Mouse (Mus musculus): ENCODE measurements around the gene Cped1. TPM values are rescaled to one million over a fixed set of nuclear protein-coding genes. Genes with fewer than 3 reads are reported as not detected.

Gene Cped1
- polyA plus RNA-seq, 1 experiment from 2014 or later, result 23.0 TPM

DNA sequence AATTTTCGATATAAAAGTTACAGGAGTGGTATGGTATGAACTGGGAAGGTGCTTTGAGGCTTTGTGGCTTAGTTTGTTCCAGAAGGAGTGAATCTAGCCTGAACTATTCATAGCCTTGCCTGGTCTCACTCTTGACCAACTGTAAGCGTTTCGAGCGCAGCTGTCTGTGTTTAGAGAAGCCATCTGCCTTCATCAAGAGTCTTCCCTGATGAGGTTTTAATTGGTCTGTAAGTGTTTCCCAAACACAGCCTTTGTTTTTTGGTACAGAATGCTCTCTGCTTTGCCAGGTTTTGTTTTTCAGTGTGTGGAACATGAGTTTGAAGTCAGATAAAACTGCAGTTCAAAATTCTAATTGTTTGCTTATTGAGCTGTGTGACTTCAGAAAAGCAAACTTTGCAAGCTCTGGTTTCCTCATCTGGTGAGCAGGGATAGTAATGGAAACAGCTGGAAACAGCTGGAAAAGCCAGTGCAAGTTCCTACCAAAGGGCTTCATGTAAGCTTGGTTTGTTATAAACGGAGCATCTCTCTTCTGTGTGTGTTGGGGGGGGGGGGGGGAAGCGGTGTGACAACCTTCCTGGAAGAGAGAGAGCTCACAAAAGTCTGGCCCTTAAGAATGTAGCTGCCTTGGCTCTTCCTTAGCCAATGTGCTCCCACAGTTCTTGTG lies 221.0 kb downstream of the Cped1 start:
- H3K4me2 ChIP-seq (ENCODE audit: low read length), result no peak overlapping the region
- H3K36me3 ChIP-seq (ENCODE audit: insufficient read depth, low read length), result no peaks in the 10 kb centered on the region
- H3K4me1 ChIP-seq (replicated peaks; ENCODE audit: insufficient read depth, low read length), result no peaks in the 10 kb centered on the region; the same call in 1 of the 2 replicates
- no peak for DNase-seq (ENCODE audit: low spot score)
- H3K27ac ChIP-seq, result no peak overlapping the region
- TF ChIP-seq CTCF (IDR thresholded peaks at IDR 0.05; ENCODE audit: low read depth), result no peak
- ATAC-seq (replicated peaks; ENCODE audit: low FRiP score, low read depth), result no peak
- H3K9me3 ChIP-seq (replicated peaks; ENCODE audit: low read length), result no peaks in the 10 kb centered on the region
- H3K9ac ChIP-seq (ENCODE audit: low read depth, low read length), result no peak overlapping the region
- no peaks in the 10 kb centered on the region for H3K27me3 ChIP-seq (ENCODE audit: insufficient read depth, low read length)
- no peak overlapping the region for H3K4me3 ChIP-seq (replicated peaks; ENCODE audit: low read depth, low read length)
- 71% methylated on average over 5 of the region's 6 CpGs for WGBS

DNA sequence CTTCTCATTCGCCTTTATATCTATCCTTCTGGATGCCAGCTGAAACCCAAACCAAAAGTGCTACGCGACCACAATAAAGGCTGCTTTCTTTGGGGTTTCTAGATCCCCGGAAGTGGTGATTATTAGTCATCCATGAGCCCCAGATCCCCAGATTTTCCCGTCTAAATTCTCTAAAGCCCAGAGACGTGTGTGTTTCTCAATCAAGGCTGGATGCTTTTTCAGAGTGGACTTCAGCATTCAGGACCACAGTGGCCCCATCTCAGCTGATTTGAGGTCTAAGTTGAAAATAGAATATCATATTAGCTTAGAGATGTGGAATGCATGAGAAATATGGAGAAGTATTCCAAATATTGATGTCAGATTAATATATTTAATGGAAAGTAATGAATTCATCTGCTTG lies 226.4 kb downstream of the Cped1 start:
- TF ChIP-seq CTCF (IDR thresholded peaks at IDR 0.05; ENCODE audit: low read depth), result no peak
- no peaks in the 10 kb centered on the region for H3K27me3 ChIP-seq (ENCODE audit: insufficient read depth, low read length)
- H3K4me3 ChIP-seq (replicated peaks; ENCODE audit: low read depth, low read length), result no peak overlapping the region
- H3K9me3 ChIP-seq (replicated peaks; ENCODE audit: low read length), result no peaks in the 10 kb centered on the region
- H3K36me3 ChIP-seq (ENCODE audit: insufficient read depth, low read length), result no peaks in the 10 kb centered on the region
- DNase-seq (ENCODE audit: low spot score) (no peak), ATAC-seq (replicated peaks; ENCODE audit: low FRiP score, low read depth) (no peak)
- no peak overlapping the region for H3K9ac ChIP-seq (ENCODE audit: low read depth, low read length)
- H3K4me1 ChIP-seq (replicated peaks; ENCODE audit: insufficient read depth, low read length), result no peaks in the 10 kb centered on the region
- no peak overlapping the region for H3K27ac ChIP-seq
- no peak overlapping the region for H3K4me2 ChIP-seq (ENCODE audit: low read length)
- 85% methylated on average over 6 of the region's 6 CpGs for WGBS

DNA sequence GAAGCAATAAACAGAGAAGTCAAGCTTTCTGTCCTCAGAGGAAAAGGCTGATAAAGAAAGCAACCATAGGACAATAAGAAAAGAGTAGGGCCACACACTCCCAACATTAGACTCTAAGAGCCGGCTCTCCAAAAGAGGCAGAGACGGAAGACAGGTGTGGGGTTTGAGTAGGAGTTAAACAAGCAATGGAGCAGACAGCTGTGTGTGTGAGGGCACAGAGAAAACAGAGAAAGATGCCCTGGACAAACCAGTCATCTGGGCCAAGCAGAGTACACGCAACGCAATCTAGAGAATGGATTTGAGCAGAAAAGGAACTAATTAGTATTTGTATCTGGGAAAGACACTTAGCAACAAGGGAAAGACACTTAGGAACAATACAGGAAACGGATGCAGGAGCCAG lies 227.5 kb downstream of the Cped1 start:
- H3K4me2 ChIP-seq (ENCODE audit: low read length), result no peak overlapping the region
- ATAC-seq (replicated peaks; ENCODE audit: low FRiP score, low read depth), result no peak
- no peak overlapping the region for H3K27ac ChIP-seq
- H3K4me1 ChIP-seq (replicated peaks; ENCODE audit: insufficient read depth, low read length), result no peaks in the 10 kb centered on the region
- H3K36me3 ChIP-seq (ENCODE audit: insufficient read depth, low read length), result no peaks in the 10 kb centered on the region
- H3K27me3 ChIP-seq (ENCODE audit: insufficient read depth, low read length), result no peaks in the 10 kb centered on the region
- WGBS, result 88% methylated on average over 5 of the region's 5 CpGs
- DNase-seq (ENCODE audit: low spot score), result no peak
- H3K9me3 ChIP-seq (replicated peaks; ENCODE audit: low read length), result no peaks in the 10 kb centered on the region
- no peak overlapping the region for H3K9ac ChIP-seq (ENCODE audit: low read depth, low read length)
- H3K4me3 ChIP-seq (replicated peaks; ENCODE audit: low read depth, low read length), result no peak overlapping the region
- no peak for TF ChIP-seq CTCF (IDR thresholded peaks at IDR 0.05; ENCODE audit: low read depth)

DNA sequence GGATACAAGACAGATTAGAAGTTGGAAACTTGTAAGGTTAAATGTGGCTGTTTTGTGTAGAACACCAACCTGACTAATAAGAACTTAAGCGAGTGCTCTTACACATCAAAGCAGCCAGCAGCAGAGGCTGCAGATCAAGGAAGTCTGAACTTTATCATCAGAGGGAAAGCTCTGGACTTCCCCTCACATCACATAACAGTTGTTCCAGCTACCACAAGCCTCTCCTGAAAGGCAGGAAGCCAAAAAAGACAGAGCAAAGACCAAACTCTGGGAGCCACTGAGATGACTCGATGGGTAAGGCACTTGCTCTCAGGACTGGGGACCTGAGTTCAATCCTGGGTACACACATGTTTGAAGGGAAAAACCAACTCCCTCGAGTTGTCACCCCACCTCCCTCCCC lies 228.1 kb downstream of the Cped1 start:
- DNase-seq (ENCODE audit: low spot score), result no peak
- no peaks in the 10 kb centered on the region for H3K9me3 ChIP-seq (replicated peaks; ENCODE audit: low read length)
- 68% methylated on average over 3 of the region's 3 CpGs for WGBS
- no peak for TF ChIP-seq CTCF (IDR thresholded peaks at IDR 0.05; ENCODE audit: low read depth)
- H3K4me3 ChIP-seq (replicated peaks; ENCODE audit: low read depth, low read length), result no peak overlapping the region
- no peaks in the 10 kb centered on the region for H3K27me3 ChIP-seq (ENCODE audit: insufficient read depth, low read length)
- H3K36me3 ChIP-seq (ENCODE audit: insufficient read depth, low read length), result no peaks in the 10 kb centered on the region
- no peak overlapping the region for H3K4me2 ChIP-seq (ENCODE audit: low read length)
- H3K4me1 ChIP-seq (replicated peaks; ENCODE audit: insufficient read depth, low read length), result no peaks in the 10 kb centered on the region
- ATAC-seq (replicated peaks; ENCODE audit: low FRiP score, low read depth), result no peak
- no peak overlapping the region for H3K9ac ChIP-seq (ENCODE audit: low read depth, low read length)
- no peak overlapping the region for H3K27ac ChIP-seq

DNA sequence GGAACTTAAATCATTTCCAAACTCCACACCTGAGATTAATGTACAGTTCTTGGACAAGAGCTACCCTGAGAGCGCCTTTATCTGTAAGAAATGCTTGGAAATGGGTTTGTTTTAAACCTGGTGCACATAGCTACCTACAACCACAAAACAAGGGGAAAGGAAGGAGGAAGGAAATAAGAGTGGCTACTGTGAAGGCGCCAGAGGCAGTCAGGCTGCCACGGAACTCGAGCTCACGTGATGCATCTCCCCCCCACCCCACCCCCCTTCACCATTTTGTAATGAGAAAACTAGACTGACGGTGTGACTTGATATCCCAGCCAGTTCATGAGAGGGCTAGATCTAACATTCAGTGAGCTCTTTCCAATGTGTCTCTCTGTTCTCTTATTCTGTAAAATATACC lies 228.9 kb downstream of the Cped1 start:
- DNase-seq (ENCODE audit: low spot score) (no peak), ATAC-seq (replicated peaks; ENCODE audit: low FRiP score, low read depth) (no peak)
- no peak overlapping the region for H3K9ac ChIP-seq (ENCODE audit: low read depth, low read length)
- no peak overlapping the region for H3K4me3 ChIP-seq (replicated peaks; ENCODE audit: low read depth, low read length)
- WGBS, result 66% methylated on average over 6 of the region's 6 CpGs
- no peaks in the 10 kb centered on the region for H3K27me3 ChIP-seq (ENCODE audit: insufficient read depth, low read length)
- H3K27ac ChIP-seq, result no peak overlapping the region
- H3K36me3 ChIP-seq (ENCODE audit: insufficient read depth, low read length), result no peaks in the 10 kb centered on the region
- H3K4me1 ChIP-seq (replicated peaks; ENCODE audit: insufficient read depth, low read length), result no peaks in the 10 kb centered on the region
- no peaks in the 10 kb centered on the region for H3K9me3 ChIP-seq (replicated peaks; ENCODE audit: low read length)
- TF ChIP-seq CTCF (IDR thresholded peaks at IDR 0.05; ENCODE audit: low read depth), result no peak
- no peak overlapping the region for H3K4me2 ChIP-seq (ENCODE audit: low read length)

DNA sequence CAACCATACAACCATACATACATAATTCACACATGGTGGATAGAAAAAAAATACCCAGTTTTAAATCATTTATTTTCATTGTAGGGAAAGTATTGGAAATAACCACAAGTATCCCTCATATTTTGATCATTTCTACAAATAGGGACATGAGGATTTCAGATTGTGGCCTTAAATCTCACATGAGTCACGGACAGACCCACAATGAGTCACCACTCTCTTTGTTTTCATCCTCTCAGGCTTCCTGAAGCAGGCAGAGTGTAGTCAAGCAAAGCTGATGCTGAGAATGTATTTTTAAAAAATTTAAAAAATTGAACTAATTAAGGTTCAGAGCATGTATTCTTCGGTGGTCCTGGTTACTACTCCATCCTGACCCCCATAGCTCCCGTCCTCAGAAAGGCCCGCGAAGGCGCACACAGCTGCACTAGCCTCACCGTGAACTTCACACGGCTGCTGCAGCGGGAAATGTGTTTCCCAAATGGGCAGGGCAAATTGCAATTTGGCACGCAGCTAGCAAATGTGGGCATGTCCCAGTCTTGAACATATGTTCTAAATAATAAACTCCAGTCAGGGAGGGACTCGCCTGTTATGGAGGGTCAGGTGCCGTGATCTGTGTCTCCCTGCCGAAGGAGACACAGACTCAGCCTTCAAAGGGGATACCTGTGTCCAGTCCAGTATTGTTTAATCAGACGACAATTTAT lies 230.7 kb downstream of the Cped1 start:
- Histone ChIP-seq H3K4me1 (replicated peaks; ENCODE audit: insufficient read depth, low read length) (no peaks in the 10 kb centered on the region), H3K36me3 (ENCODE audit: insufficient read depth, low read length) (no peaks in the 10 kb centered on the region), H3K9me3 (replicated peaks; ENCODE audit: low read length) (no peaks in the 10 kb centered on the region), H3K27ac (no peak overlapping the region), H3K4me2 (ENCODE audit: low read length) (no peak overlapping the region), H3K27me3 (ENCODE audit: insufficient read depth, low read length) (no peaks in the 10 kb centered on the region), H3K4me3 (replicated peaks; ENCODE audit: low read depth, low read length) (no peak overlapping the region), H3K9ac (ENCODE audit: low read depth, low read length) (no peak overlapping the region)
- TF ChIP-seq CTCF (IDR thresholded peaks at IDR 0.05; ENCODE audit: low read depth), result no peak
- 74% methylated on average over 14 of the region's 14 CpGs for WGBS
- no peak for ATAC-seq (replicated peaks; ENCODE audit: low FRiP score, low read depth)
- DNase-seq (ENCODE audit: low spot score), result no peak

Measured in kidney, postnatal 0 days (tissue).